15 mouse cellular contexts compared by ENCODE assay signal in the genomic region with DNA sequence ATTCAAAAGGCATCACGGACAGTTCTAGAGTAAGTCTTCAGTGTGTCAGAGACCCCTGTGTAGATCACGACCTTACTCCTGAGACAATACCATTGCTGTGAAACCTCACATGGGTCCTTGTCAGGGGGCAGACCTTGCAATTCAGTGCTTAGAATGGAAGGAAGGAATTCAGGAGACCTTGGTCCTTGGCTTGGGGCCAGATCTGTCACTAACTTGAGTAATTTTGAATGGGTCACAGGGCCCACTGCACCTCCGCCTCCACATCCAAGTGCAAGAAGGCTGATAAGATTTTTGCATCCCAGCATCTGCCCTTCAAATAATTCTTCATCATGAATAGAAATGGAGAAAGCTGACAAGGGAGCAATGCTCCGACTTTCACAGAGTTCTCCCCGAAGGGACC.
"Had no signal": no experiment of that assay in that cellular context is flagged by ENCODE, and none has a peak within 500 bp of the region (broad histone marks: within the 10 kb centered on the region; RNA-seq: fewer than 3 reads in every experiment).

No protein-coding gene starts in this region.

- H3K36me3 ChIP-seq: limb, embryonic 15.5 days; midbrain, embryonic 10.5 days; neural tube, embryonic 15.5 days had no signal

- H3K9ac ChIP-seq: limb, embryonic 15.5 days; liver, embryonic 14.5 days; neural tube, embryonic 15.5 days had no signal

- H3K9me3 ChIP-seq: limb, embryonic 15.5 days; midbrain, embryonic 10.5 days; neural tube, embryonic 15.5 days had no signal

- H3K4me3 ChIP-seq: limb, embryonic 15.5 days; midbrain, embryonic 10.5 days; myocyte; neural tube, embryonic 15.5 days had no signal

- DNase-seq: kidney, adult 9 months; layer of hippocampus, adult 9-11 months; layer of hippocampus, postnatal 36 days; lung, adult 18-20 months; lung, postnatal 36 days; midbrain, embryonic 14.5 days; right cerebral cortex, adult 18-20 months; right cerebral cortex, postnatal 25 days; thymus, postnatal 36 days had no signal

- H3K27me3 ChIP-seq: limb, embryonic 15.5 days; neural tube, embryonic 15.5 days had no signal

- H3K27ac ChIP-seq: kidney, postnatal 0 days; limb, embryonic 15.5 days; liver, embryonic 14.5 days; midbrain, embryonic 10.5 days; neural tube, embryonic 15.5 days had no signal

- H3K4me2 ChIP-seq: limb, embryonic 15.5 days; neural tube, embryonic 15.5 days had no signal
